Mouse (Mus musculus) ES-Bruce4 (cell line): ENCODE results near the gene Tmem164.

Source experiments
- CTCF ChIP-seq: IDR thresholded peaks from one replicate; pipeline ENCODE4 v1.8.1; 2011; ENCODE audit warnings: low read depth, low read length
- EP300 ChIP-seq: IDR thresholded peaks from 2 replicates; pipeline ENCODE4 v1.6.1; 2011; ENCODE audit warnings: low read depth, low read length; ENCODE audit not compliant: insufficient read depth
- POLR2A ChIP-seq: IDR thresholded peaks from one replicate; pipeline ENCODE4 v1.8.1; 2011; ENCODE audit warnings: low read length; ENCODE audit not compliant: insufficient read depth

GRCm38 (mm10) chrX:142829267-142829666, 148.1 kb downstream of the Tmem164 start:
- TF ChIP-seq CTCF (no peak), EP300 (no peak), POLR2A (no peak)
